Mouse (Mus musculus) hindbrain, embryonic 10.5 days (tissue): ENCODE data around the gene Plekhm2. TPM values are rescaled to one million over a fixed set of nuclear protein-coding genes. Genes with fewer than 3 reads are reported as not detected.
A peak's percentile ranks its signal among the peaks of the same experiment; 100 is the strongest.

Source experiments
- DNase-seq: peaks from one replicate; pipeline ENCODE4 v3.0.0-alpha.2; 2017; ENCODE audit warnings: low spot score
- H3K27ac ChIP-seq: fragments of 300-500 bp; sonication (generic); 2 replicates; pipeline ENCODE4 v1.5.1; 2016; ENCODE audit warnings: mild to moderate bottlenecking, moderate library complexity
- H3K27me3 ChIP-seq: fragments of 300-500 bp; sonication (generic); 2 replicates; pipeline ENCODE4 v1.6.1; 2016; ENCODE audit warnings: mild to moderate bottlenecking; ENCODE audit not compliant: poor library complexity, insufficient read depth, severe bottlenecking
- H3K36me3 ChIP-seq: fragments of 300-500 bp; sonication (generic); 2 replicates; pipeline ENCODE4 v1.6.1; 2016; ENCODE audit warnings: mild to moderate bottlenecking, moderate library complexity
- H3K4me1 ChIP-seq: fragments of 300-500 bp; sonication (generic); replicated peaks from 2 replicates; pipeline ENCODE4 v1.6.1; 2016; ENCODE audit warnings: mild to moderate bottlenecking
- H3K4me3 ChIP-seq: fragments of 300-500 bp; sonication (generic); 2 replicates; pipeline ENCODE4 v1.5.1; 2016; ENCODE audit warnings: mild to moderate bottlenecking, moderate library complexity
- H3K9me3 ChIP-seq: fragments of 300-500 bp; sonication (generic); 2 replicates; pipeline ENCODE4 v1.6.1; 2016; ENCODE audit warnings: mild to moderate bottlenecking, moderate library complexity
- WGBS: fragments of 180-500 bp; shearing (Covaris S2); methylation state at CpG from one replicate; pipeline ENCODE4 v1.1.7; 2016; 5-methylcytosine and 5-hydroxymethylcytosine counted together
- polyA plus RNA-seq: library from polyadenylated mRNA; unstranded; fragments of >200 nt; fragmentation: Nextera tagmentation; extraction: Ambion mirVana; gene quantifications from 2 replicates; pipeline ENCODE4 v1.2.1, GENCODE M21; 2016

The Plekhm2 gene
- polyA plus RNA-seq, 1 experiment from 2014 or later, result 5.0 TPM

GRCm38 (mm10) chr4:141681767-141682166, 17.1 kb upstream of the Plekhm2 start:
- Histone ChIP-seq H3K9me3 (no peaks in the 10 kb centered on the region), H3K36me3 (peaks cover 47% of the 10 kb centered on the region), H3K27ac (no peak overlapping the region), H3K27me3 (no peaks in the 10 kb centered on the region), H3K4me3 (no peak overlapping the region), H3K4me1 (peaks cover 15% of the 10 kb centered on the region)
- WGBS, result 67% methylated on average over 7 of the region's 7 CpGs
- DNase-seq, result no peak

DNA sequence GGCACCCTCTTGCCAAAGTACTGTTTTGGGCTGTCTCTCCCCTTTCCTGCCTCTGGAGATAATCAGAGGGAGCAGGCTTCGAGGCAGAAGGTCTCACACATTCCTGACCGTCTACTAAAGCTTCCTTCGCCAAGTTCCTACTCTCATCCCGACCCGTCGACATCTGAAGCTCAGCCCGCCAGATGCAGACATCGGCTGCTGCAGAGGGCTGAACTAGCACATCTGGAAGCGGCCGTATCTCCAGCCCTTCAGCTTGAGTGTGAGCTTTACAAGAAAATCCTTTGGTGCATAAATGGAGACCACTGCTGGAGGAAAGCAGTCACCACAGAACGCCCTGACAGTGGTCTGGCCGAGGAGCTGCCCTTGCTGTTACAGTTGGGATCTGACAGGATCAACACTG, 16.2 kb upstream of the Plekhm2 start:
- Histone ChIP-seq H3K9me3 (no peaks in the 10 kb centered on the region), H3K27me3 (no peaks in the 10 kb centered on the region), H3K4me1 (peaks cover 15% of the 10 kb centered on the region), H3K4me3 (no peak overlapping the region), H3K36me3 (peaks cover 38% of the 10 kb centered on the region), H3K27ac (no peak overlapping the region)
- no peak for DNase-seq
- WGBS, result 76% methylated on average over 12 of the region's 12 CpGs

- Histone ChIP-seq H3K9me3 (no peaks in the 10 kb centered on the region), H3K4me1 (peaks cover 15% of the 10 kb centered on the region), H3K36me3 (peaks cover 19% of the 10 kb centered on the region), H3K27ac (no peak overlapping the region), H3K4me3 (no peak overlapping the region), H3K27me3 (no peaks in the 10 kb centered on the region)
- 90% methylated on average over 2 of the region's 2 CpGs for WGBS
- DNase-seq, result no peak
Measured at GRCm38 (mm10) chr4:141679016-141679415, 14.3 kb upstream of the Plekhm2 start.

DNA sequence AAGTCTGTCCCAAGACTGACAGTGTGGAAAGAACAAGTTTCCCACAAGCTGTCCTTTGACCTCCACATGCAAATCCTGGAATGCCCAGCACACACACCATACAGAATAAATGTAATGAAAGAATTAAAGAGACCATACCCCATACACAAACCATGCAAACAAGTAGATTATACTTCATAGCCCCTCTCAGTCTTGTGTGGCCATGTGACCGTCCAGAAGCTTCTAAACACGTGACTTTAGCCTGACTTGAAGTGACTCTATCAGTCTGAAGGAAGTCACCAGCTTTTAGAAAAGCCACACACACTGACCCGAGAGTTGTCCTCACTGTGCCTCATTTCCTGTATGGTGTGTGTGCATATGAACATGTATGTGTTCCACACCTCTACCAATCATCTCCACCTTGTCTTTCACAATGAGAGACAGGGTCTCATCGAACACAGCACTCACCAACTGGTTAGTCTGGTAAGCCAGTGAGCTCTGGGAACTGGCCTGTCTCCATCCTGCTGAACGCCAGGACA, 11.8 kb upstream of the Plekhm2 start:
- 81% methylated on average over 5 of the region's 5 CpGs for WGBS
- H3K4me1 ChIP-seq, result peaks cover 3% of the 10 kb centered on the region
- H3K27ac ChIP-seq, result no peak overlapping the region
- DNase-seq, result no peak
- no peaks in the 10 kb centered on the region for H3K27me3 ChIP-seq
- H3K36me3 ChIP-seq, result peaks cover 3% of the 10 kb centered on the region; the same call in 1 of the 2 replicates
- no peak overlapping the region for H3K4me3 ChIP-seq
- H3K9me3 ChIP-seq, result no peaks in the 10 kb centered on the region

DNA sequence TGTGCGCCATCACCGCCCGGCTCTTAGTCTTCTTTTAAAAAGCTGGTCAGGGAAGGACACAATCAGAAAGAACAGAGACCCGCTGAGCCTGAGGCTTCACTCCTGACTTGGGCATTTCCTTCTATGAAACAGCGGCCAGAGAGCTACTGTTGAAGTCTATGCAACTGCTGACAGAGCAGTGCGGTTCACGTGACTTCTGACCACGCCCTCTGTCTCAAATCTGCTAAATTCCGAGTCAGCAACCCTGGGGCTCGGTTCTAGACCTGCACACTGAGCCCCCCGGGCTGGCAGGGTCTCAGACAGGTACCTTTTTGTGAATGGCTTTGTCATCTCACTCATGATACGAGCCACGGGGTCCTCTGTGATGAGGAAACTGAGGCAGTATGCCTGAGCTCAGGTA, 7.6 kb upstream of the Plekhm2 start:
- Histone ChIP-seq H3K4me3 (no peak overlapping the region), H3K27ac (no peak overlapping the region), H3K4me1 (no peaks in the 10 kb centered on the region), H3K36me3 (no peaks in the 10 kb centered on the region), H3K9me3 (no peaks in the 10 kb centered on the region), H3K27me3 (no peaks in the 10 kb centered on the region)
- DNase-seq, result no peak
- WGBS, result 77% methylated on average over 13 of the region's 13 CpGs

- WGBS, result 88% methylated on average over 4 of the region's 4 CpGs
- Histone ChIP-seq H3K27me3 (no peaks in the 10 kb centered on the region), H3K27ac (no peak overlapping the region), H3K36me3 (no peaks in the 10 kb centered on the region), H3K9me3 (no peaks in the 10 kb centered on the region), H3K4me1 (no peaks in the 10 kb centered on the region), H3K4me3 (no peak overlapping the region)
- no peak for DNase-seq
Measured at GRCm38 (mm10) chr4:141671389-141671788, 6.7 kb upstream of the Plekhm2 start.

GRCm38 (mm10) chr4:141669898-141670712, 5.4 kb upstream of the Plekhm2 start:
- 88% methylated on average over 18 of the region's 18 CpGs for WGBS

DNA sequence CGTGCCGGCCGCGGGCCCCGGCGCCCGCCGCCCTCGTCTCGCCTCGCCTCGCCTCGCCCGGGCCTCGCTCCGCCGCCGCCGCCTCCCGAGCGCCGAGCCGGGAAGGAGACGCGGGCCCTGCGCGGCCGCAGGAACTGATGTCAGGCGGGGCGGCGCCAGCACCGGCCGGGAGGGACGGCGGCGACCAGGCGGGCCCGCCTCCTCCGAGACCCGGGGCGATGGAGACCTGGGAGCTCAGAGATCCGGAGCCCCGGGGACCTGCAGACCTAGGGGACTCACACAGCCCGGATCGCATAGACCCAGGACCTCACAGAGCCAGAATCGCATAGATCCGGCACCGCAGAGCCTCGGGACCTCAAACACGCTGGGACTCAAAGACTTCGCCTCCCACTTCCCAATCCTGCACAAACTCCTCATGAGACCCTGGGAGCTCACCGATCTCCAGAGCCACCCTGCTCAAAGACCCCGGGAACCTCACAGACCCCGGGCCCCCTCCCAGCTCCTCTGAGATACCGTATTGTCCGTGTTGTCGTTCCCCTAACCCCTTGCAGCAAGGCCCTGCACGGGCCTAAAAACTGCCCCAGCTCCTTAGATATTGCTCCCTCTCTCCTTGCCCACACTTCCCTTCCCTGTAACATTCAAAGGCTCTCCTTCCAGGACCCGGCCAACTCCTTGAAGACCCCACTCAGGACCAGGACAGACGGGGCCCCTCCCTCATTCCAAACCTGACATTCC, 521 bp downstream of the Plekhm2 start:
- Histone ChIP-seq H3K27ac (peak overlapping the region; percentile 95), H3K4me1 (peaks cover 23% of the 10 kb centered on the region), H3K27me3 (no peaks in the 10 kb centered on the region), H3K4me3 (peak overlapping the region; percentile 87), H3K9me3 (no peaks in the 10 kb centered on the region), H3K36me3 (peaks cover 26% of the 10 kb centered on the region)
- DNase-seq, result peak; percentile 70
- 1% methylated on average over 60 of the region's 60 CpGs for WGBS

More at GRCm38 (mm10) chr4:141669898-141670712, 5.4 kb upstream of the Plekhm2 start:
- H3K36me3 ChIP-seq, result no peaks in the 10 kb centered on the region
- no peak overlapping the region for H3K27ac ChIP-seq
- no peaks in the 10 kb centered on the region for H3K27me3 ChIP-seq
- H3K4me3 ChIP-seq, result no peak overlapping the region
- H3K9me3 ChIP-seq, result no peaks in the 10 kb centered on the region
- DNase-seq, result no peak
- H3K4me1 ChIP-seq, result no peaks in the 10 kb centered on the region; the same call in 1 of the 2 replicates

GRCm38 (mm10) chr4:141663122-141663931, 1.4 kb downstream of the Plekhm2 start:
- peaks cover 35% of the 10 kb centered on the region for H3K36me3 ChIP-seq
- DNase-seq, result peak; percentile 57
- 4% methylated on average over 47 of the region's 47 CpGs for WGBS
- H3K4me1 ChIP-seq, result peaks cover 23% of the 10 kb centered on the region
- H3K4me3 ChIP-seq, result peak overlapping the region; percentile 87
- H3K27ac ChIP-seq, result peak overlapping the region; percentile 95
- no peaks in the 10 kb centered on the region for H3K27me3 ChIP-seq
- H3K9me3 ChIP-seq, result no peaks in the 10 kb centered on the region

DNA sequence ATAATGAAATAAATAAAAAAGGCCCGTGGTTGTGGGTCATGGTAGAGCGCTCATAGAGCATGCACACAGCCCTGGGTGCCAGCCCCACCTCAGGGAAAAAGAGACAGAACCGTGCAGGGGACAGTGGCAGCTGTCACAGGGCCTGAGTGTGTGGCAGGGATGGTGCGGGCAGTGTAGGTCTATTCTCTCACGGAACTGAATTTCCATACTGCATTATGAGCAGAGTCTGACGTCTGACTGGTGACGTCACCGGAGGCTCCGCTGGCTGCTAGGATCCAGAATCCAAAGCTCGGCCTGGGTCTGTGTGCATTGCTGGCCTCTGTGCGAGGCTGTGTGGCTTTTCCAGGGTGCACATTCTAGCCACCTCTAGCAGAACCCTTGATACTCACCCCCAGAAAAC, 3.8 kb downstream of the Plekhm2 start:
- 87% methylated on average over 11 of the region's 11 CpGs for WGBS
- H3K27me3 ChIP-seq, result no peaks in the 10 kb centered on the region
- peaks cover 39% of the 10 kb centered on the region for H3K36me3 ChIP-seq

GRCm38 (mm10) chr4:141659739-141660138, 5.0 kb downstream of the Plekhm2 start:
- H3K27ac ChIP-seq, result no peak overlapping the region
- no peaks in the 10 kb centered on the region for H3K27me3 ChIP-seq
- WGBS, result 54% methylated on average over 4 of the region's 4 CpGs
- H3K36me3 ChIP-seq, result peaks cover 46% of the 10 kb centered on the region
- H3K9me3 ChIP-seq, result no peaks in the 10 kb centered on the region
- DNase-seq, result no peak
- peaks cover 20% of the 10 kb centered on the region for H3K4me1 ChIP-seq
- no peak overlapping the region for H3K4me3 ChIP-seq

More for the DNA sequence above, 3.8 kb downstream of the Plekhm2 start:
- Histone ChIP-seq H3K4me1 (peaks cover 23% of the 10 kb centered on the region), H3K4me3 (no peak overlapping the region), H3K9me3 (no peaks in the 10 kb centered on the region), H3K27ac (no peak overlapping the region)
- DNase-seq, result no peak

- Histone ChIP-seq H3K27ac (no peak overlapping the region), H3K4me1 (peaks cover 13% of the 10 kb centered on the region), H3K4me3 (no peak overlapping the region), H3K27me3 (no peaks in the 10 kb centered on the region), H3K9me3 (no peaks in the 10 kb centered on the region), H3K36me3 (peaks cover 49% of the 10 kb centered on the region)
- no peak for DNase-seq
- WGBS, result 86% methylated on average over 6 of the region's 6 CpGs
Measured at GRCm38 (mm10) chr4:141658846-141659484, 5.7 kb downstream of the Plekhm2 start.
